Mouse (Mus musculus): ENCODE data around the gene Gm21616. TPM values are rescaled to one million over a fixed set of nuclear protein-coding genes. Genes with fewer than 3 reads are reported as not detected.
"Not testable (repeated sequence)": the region's sequence is repeated elsewhere in the genome, so short reads cannot be mapped to it uniquely, and the experiment has no call there.

Gm21616 gene
- total RNA-seq (2021): not detected in 2 replicates
- long read RNA-seq, experiment 1: 0 reads
- long read RNA-seq, experiment 2: 0 reads

DNA sequence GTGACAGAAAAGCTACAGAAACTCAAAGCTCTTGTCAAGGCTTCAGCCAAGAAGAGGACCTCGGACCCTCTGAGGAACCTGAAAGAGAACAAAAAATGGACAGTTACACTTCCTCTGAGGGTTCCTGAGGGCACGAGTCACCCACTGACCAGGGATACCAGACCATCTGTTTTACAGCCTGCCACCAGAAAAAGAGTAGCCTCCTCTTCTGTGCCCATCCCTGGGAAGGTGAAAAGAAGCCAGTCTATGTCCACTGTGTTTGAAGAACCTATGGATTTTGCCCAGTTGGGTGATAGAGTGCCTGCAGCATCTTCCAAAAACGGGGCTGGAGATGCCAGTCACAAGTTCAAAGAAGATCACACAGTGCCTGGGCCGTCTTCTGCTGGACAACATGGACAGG lies at the start of gene Gm21616:
Gene Gm21616, plus strand, starts transcription at position 301 of the 400 bp plus-strand sequence.
- not testable (repeated sequence) for DNase-seq

All from adrenal gland, postnatal 14 days (tissue).